Mouse (Mus musculus) left cerebral cortex, postnatal 25 days (tissue): ENCODE measurements around the gene Ptprj. TPM values are rescaled to one million over a fixed set of nuclear protein-coding genes. Genes with fewer than 3 reads are reported as not detected.
A peak's percentile ranks its signal among the peaks of the same experiment; 100 is the strongest.

Experiments used
- DNase-seq, 2 experiments: peaks; one replicate each; pipeline ENCODE4 v3.0.0; 2022; ENCODE audit warnings: low spot score in 2 of 2, mixed read lengths in 1 of 2
- intact Hi-C: fragments of 180-260 bp; cut with DNase I; formaldehyde crosslinking; loops from one replicate; pipeline ENCODE4 v1.15.1; 2025
- total RNA-seq, 2 experiments: library from RNA; stranded (reverse); gene quantifications; 2 replicates each; pipeline ENCODE4 v1.2.3; 2021

Ptprj gene
- total RNA-seq, 2 experiments from 2014 or later: 116 to 122 TPM

DNA sequence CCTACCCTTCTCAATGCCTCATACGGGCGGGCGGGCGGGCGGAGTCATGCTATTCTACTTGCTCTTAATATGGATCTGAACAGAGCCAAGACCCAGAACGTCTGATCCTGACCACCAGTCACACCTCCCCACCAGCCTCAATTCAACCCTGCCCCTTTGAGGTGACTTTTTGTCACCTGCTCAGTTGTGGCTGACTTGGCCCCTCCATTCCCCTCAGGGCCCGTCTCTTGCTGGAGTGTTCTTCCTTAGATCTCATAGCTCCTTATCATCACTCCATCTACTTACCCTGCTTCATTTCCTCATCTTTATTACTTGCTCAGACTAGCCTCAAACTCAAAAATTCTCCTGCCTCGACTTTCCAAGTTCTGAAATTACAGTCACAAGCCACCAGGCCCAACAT lies 15.9 kb downstream of the Ptprj start:
- DNase-seq: no peak
- intact Hi-C loops: no loop called here

GRCm38 (mm10) chr2:90563171-90563570 lies 17.3 kb downstream of the Ptprj start:
- intact Hi-C loops: no loop called here
- DNase-seq: no peak

DNA sequence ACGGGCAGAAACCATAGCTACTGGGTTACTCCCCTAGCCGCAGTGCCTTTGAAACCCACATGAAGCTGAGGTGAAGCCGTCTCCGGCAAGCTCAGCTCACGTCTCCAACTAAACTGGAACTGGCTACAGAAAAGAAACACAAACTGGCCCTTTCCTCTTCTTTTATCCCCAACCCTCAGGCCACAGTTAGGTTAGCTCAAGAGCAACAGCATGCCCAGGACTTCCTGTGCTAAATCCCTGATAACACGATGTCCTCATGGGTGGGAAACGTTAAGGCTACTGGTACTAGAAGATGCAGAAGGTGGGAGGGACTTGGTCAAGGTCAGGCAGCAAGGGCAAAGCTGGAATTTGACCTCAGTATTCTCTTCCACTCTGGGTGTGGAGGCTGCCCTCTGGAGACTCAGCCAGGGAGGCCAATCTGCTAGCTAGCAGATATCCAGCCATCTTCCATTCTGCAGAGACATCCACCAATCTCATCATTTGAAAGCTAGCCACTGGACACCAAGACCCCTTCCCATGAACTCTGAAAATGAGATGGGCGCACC lies 18.2 kb downstream of the Ptprj start:
- intact Hi-C loops: no loop called here

GRCm38 (mm10) chr2:90560197-90560843 lies 20.1 kb downstream of the Ptprj start:
- no peak for DNase-seq
- intact Hi-C loops: no loop called here

More for the DNA sequence above, 18.2 kb downstream of the Ptprj start:
- DNase-seq: no peak

DNA sequence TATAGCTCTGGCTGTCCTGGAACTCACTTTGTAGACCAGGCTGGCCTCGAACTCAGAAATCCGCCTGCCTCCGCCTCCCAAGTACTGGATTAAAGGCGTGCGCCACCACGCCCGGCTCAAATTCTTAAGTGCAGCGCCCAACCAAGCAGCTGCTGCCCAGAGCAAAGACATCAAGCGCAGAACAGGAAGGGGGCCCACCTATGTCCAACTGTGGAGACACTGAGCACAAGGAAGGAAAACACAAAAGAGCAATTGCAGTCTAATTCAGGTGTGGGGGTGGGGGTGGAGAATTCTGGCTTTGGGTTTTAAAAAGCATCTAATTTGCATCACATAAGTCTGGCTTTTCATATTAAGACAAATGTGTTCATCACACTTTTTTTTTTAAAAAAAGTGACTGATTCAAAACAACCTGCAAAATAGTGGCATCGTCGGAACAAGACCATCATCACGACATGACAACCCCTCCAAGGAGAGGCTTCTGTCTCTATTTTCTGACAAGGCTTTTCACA lies 20.7 kb downstream of the Ptprj start:
- intact Hi-C loops: no loop called here
- DNase-seq: peak in 1 of 2 experiments; percentile 56

DNA sequence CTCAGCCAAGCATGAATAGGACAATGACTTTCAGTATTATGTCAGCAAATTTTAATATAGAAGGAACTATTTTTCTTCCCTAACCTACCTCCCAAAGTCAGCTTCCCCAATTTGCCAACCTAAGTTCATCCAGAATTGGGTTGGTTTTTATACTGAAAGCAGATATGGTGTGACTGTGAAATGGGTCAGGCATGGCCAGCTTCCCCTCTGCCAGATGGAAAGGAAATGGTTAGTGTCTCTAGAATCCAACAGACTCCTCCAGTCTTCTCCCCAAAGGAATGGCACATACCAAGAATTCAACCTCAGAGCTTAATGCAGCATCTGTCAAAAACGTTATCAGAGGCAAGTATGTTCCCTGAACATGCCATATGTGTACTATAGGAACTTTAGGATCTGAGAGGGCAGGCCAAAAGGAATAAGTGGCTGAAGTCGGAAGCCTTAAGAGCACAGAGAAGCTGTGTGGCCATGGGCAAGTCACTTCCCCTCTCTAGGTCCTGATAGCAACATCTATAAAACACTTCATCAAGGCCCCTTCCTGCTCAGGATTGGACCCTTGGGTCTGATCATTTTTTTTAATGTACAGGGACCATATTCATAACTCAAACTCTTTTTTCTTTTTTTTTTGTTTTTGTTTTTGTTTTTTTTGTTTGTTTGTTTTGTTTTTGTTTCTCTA lies 21.3 kb downstream of the Ptprj start:
- DNase-seq: no peak
- intact Hi-C loops: no loop called here

GRCm38 (mm10) chr2:90558361-90558760 lies 22.1 kb downstream of the Ptprj start:
- no peak for DNase-seq
- intact Hi-C loops: no loop called here

GRCm38 (mm10) chr2:90557913-90558312 lies 22.5 kb downstream of the Ptprj start:
- intact Hi-C loops: no loop called here
- peak in 1 of 2 experiments; percentile 48 for DNase-seq

DNA sequence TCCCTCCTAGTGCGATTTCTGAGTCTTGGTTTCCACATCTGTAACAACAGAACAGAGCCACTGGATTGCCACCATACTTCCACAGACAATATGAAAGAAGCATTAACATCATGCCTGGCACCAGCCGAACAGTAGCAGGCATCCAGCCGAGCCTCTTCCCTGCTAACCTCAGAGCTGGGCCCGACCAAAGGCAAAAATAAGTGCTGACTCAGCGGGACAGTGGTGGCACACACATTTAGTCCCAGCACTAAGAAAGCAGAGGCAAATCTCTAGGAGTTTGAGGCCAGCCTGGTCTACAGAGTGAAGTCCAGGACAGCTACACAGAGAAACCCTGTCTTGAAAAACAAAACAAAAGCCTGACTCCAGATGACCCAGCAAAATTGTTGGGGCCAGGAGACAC lies 24.7 kb downstream of the Ptprj start:
- intact Hi-C loops: no loop called here
- DNase-seq: no peak

DNA sequence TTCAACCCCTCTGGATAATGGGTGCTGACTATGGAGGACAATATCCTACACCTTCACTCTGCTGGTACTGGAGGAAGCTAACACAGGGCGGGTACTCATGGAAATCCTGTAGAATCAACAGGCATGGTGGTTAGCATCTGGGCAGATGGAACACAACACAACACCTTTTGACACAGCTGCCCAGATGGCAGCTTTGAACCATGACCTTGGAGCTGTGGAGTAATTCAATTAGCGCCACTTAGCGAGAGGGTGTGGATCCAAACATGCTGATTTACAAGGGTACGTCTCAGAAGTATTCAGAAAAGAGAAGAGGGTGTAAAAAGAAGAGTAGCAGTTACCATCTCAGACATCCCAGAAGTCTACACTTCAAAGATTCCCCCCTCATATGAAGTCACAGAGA lies 25.6 kb downstream of the Ptprj start:
- DNase-seq: no peak
- intact Hi-C loops: no loop called here

- intact Hi-C loops: no loop called here
- DNase-seq: no peak
These were observed 26.6 kb downstream of the Ptprj start for GRCm38 (mm10) chr2:90553861-90554260.

GRCm38 (mm10) chr2:90550656-90551055 lies 29.8 kb downstream of the Ptprj start:
- DNase-seq: no peak
- intact Hi-C loops: no loop called here

DNA sequence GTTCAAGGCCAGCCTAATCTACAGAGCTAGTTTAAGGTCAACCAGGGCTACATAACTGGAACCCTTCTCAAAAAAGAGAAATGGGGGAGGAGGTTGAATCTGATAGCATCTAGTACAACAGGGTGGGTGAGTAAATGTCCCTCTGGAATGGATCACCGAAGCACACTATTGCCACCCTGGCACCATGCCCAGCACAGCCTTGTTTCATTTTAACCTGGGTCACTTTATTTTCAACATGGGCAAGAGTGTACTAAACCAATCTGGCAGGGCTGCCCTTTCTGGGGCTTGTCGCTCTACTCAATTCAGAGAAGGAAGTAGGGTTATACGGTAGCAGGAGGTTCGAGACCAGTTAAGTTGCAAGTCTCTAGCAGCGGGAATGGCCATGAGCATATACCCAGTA lies 31.9 kb downstream of the Ptprj start:
- no peak for DNase-seq
- intact Hi-C loops: no loop called here

DNA sequence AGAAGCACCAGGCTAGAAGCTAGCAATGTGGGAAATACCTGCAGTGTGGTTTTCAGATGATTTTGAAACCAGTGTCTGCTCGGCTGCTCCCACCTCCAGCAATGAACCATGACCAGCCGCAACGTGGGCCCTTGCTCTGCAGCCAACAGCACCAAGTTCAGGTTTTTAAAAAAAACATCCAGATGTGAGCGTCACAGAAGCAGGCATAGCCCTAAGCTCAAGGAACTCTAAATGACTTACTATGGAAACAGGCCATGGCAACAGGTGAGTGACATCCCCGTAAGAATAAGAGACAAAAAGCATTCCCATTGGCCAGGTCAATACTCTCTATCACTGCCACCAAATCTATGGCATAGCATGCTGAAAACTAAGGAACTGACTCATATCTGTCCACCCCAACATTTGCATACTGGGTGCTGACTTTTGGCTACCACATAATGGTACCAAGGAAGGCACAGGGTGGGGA lies 33.3 kb downstream of the Ptprj start:
- intact Hi-C loops: no loop called here
- DNase-seq: no peak

DNA sequence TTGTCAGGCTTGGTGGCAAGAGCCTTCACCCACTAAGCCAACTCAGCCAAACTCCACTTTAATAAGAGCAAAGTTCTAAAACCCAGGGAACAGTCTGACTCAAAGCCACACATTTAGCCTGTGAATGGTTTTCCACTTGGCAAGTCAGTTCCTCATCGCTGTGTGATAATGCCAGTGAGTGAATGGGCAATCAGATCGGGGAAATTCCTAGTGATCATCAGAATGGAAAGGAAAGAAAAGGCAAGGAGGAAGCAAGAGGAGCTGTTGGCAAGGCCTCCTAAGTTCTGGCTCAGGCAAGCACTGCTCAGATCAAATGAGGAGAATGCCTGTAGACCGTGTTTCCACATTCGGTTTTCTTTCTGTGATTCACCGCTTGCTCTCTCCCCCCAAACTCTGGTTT lies 35.2 kb downstream of the Ptprj start:
- intact Hi-C loops: no loop called here
- peak in 1 of 2 experiments; percentile 70 for DNase-seq

- no peak for DNase-seq
- intact Hi-C loops: no loop called here
These were observed 36.5 kb downstream of the Ptprj start for GRCm38 (mm10) chr2:90543989-90544388.

GRCm38 (mm10) chr2:90543106-90543702 lies 37.2 kb downstream of the Ptprj start:
- intact Hi-C loops: no loop called here
- DNase-seq: peak in 1 of 2 experiments; percentile 44

- DNase-seq: no peak
- intact Hi-C loops: no loop called here
These were observed 37.8 kb downstream of the Ptprj start for GRCm38 (mm10) chr2:90542656-90543055.

DNA sequence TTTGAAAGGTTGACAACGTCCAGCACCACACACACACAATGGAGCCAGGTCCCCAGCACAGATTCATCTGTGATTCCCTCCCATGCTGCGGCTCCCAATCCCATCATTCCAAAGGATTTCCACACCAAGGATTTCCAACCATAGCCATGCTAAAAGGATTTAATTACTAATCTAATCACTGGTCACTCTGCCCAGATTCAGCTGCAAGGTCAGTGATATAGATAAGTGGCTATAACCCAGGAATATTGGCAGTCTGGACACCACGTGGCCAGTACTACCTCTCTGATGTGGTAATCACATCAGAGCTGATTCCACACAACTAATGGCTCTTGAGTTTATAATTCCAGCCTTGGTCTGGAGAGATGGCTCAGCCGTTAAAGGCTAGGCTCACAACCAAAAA lies 41.2 kb downstream of the Ptprj start:
- DNase-seq: no peak
- intact Hi-C loops: no loop called here

DNA sequence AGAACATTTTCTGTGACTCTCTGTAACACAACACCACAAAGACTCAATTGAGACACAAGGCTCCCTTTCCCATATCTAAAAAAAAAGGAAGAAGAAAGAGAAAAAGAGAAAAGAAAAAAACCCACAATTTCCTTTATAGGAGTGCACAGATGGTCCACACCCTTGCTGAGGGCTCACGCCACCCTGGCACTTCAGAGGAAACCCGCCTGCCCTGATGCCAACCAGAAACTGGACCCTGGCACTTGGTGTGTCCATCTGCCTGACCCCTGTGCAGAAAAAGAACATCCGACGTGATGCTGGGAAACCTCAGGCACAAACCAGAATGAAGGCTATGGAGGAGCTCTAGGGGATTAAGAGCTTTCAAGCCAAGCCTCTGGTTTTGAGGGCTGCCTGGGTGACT lies 43.2 kb downstream of the Ptprj start:
- intact Hi-C loops: no loop called here
- DNase-seq: no peak

- intact Hi-C loops: no loop called here
- DNase-seq: no peak
These were observed 43.9 kb downstream of the Ptprj start for GRCm38 (mm10) chr2:90536555-90536954.
